Mouse (Mus musculus): ENCODE results near the gene Gm28490. TPM values are rescaled to one million over a fixed set of nuclear protein-coding genes. Genes with fewer than 3 reads are reported as not detected.
"Not testable (repeated sequence)": the region's sequence is repeated elsewhere in the genome, so short reads cannot be mapped to it uniquely, and the experiment has no call there.

Gene Gm28490
- not detected in 2 replicates for polyA plus RNA-seq (2016; fragmentation: Nextera tagmentation; extraction: Ambion mirVana)

- H3K9ac ChIP-seq (replicated peaks); H3K27me3 ChIP-seq; H3K4me2 ChIP-seq; H3K9me3 ChIP-seq; H3K27ac ChIP-seq; H3K4me3 ChIP-seq (replicated peaks); H3K36me3 ChIP-seq; ATAC-seq (ENCODE audit: insufficient number of reproducible peaks, insufficient read depth, low FRiP score, low TSS enrichment, low read depth); H3K4me1 ChIP-seq (replicated peaks): not testable (repeated sequence)
- no CpG with 5 or more reads among the region's 8 CpGs for WGBS
Observed at GRCm38 (mm10) chrY:31634656-31635055, at the start of gene Gm28490. Gene Gm28490, minus strand, starts transcription at chrY:31634756.
